Mouse (Mus musculus): ENCODE results near the gene Dnajb12. TPM values are rescaled to one million over a fixed set of nuclear protein-coding genes. Genes with fewer than 3 reads are reported as not detected.

Dnajb12 gene
- total RNA-seq, 2 experiments from 2014 or later: 49.7 to 52.8 TPM

- intact Hi-C loops (cut with DNase I): loop anchor here (1.0 to 5.0 kb wide), 2 partner anchors 58 to 174 kb away; partner anchors contain the start of gene Ddit4
These were observed 13.6 kb downstream of the Dnajb12 start for GRCm38 (mm10) chr10:59892977-59893376.

GRCm38 (mm10) chr10:59894251-59895160 is 15.2 kb downstream of the Dnajb12 start:
- DNase-seq (ENCODE audit: low spot score in 2 of 2): peak; percentile 83 to 84
- intact Hi-C loops (cut with DNase I): loop anchor here (2.0 to 5.0 kb wide), 2 partner anchors 108 to 173 kb away; partner anchors contain the start of genes Anapc16 and Ascc1

More at GRCm38 (mm10) chr10:59892977-59893376, 13.6 kb downstream of the Dnajb12 start:
- peak; percentile 67 to 69 for DNase-seq (ENCODE audit: low spot score in 2 of 2)

- DNase-seq (ENCODE audit: low spot score in 2 of 2): no peak
- intact Hi-C loops (cut with DNase I): loop anchor here (2.0 kb wide), 2 partner anchors 107 to 211 kb away; partner anchors contain the start of genes Anapc16, Ascc1 and Spock2
These were observed 16.3 kb downstream of the Dnajb12 start for GRCm38 (mm10) chr10:59895460-59896186.

- intact Hi-C loops (cut with DNase I): loop anchor here (2.0 kb wide), 1 partner anchor 211 kb away; the partner anchor contains the start of gene Spock2
- DNase-seq (ENCODE audit: low spot score in 2 of 2): no peak
These were observed 16.9 kb downstream of the Dnajb12 start for GRCm38 (mm10) chr10:59896211-59896610.

GRCm38 (mm10) chr10:59896911-59897331 is 17.6 kb downstream of the Dnajb12 start:
- intact Hi-C loops (cut with DNase I): loop anchor here (2.0 kb wide), 1 partner anchor 210 kb away; the partner anchor contains the start of gene Spock2
- no peak for DNase-seq (ENCODE audit: low spot score in 2 of 2)

GRCm38 (mm10) chr10:59897511-59897910 is 18.2 kb downstream of the Dnajb12 start:
- intact Hi-C loops (cut with DNase I): loop anchor here (2.0 kb wide), 1 partner anchor 209 kb away; the partner anchor contains the start of gene Spock2
- peak; percentile 88 to 97 for DNase-seq (ENCODE audit: low spot score in 2 of 2)

- DNase-seq (ENCODE audit: low spot score in 2 of 2): no peak
- intact Hi-C loops (cut with DNase I): no loop called here
These were observed 18.9 kb downstream of the Dnajb12 start for GRCm38 (mm10) chr10:59898180-59898778.

- DNase-seq (ENCODE audit: low spot score in 2 of 2): no peak
- intact Hi-C loops (cut with DNase I): no loop called here
These were observed 19.6 kb downstream of the Dnajb12 start for GRCm38 (mm10) chr10:59898935-59899334.

GRCm38 (mm10) chr10:59899341-59900173 is 20.2 kb downstream of the Dnajb12 start:
- peak; percentile 90 to 97 for DNase-seq (ENCODE audit: low spot score in 2 of 2)
- intact Hi-C loops (cut with DNase I): no loop called here

GRCm38 (mm10) chr10:59900174-59900435 is 20.7 kb downstream of the Dnajb12 start:
- intact Hi-C loops (cut with DNase I): no loop called here

GRCm38 (mm10) chr10:59900939-59901338 is 21.6 kb downstream of the Dnajb12 start:
- no peak for DNase-seq (ENCODE audit: low spot score in 2 of 2)
- intact Hi-C loops (cut with DNase I): no loop called here

More at GRCm38 (mm10) chr10:59900174-59900435, 20.7 kb downstream of the Dnajb12 start:
- no peak for DNase-seq (ENCODE audit: low spot score in 2 of 2)

GRCm38 (mm10) chr10:59901463-59901862 is 22.1 kb downstream of the Dnajb12 start:
- no peak for DNase-seq (ENCODE audit: low spot score in 2 of 2)
- intact Hi-C loops (cut with DNase I): no loop called here

- DNase-seq (ENCODE audit: low spot score in 2 of 2): peak in 1 of 2 experiments; percentile 52
- intact Hi-C loops (cut with DNase I): no loop called here
These were observed 22.7 kb downstream of the Dnajb12 start for GRCm38 (mm10) chr10:59901986-59902605.

- intact Hi-C loops (cut with DNase I): no loop called here
These were observed 23.2 kb downstream of the Dnajb12 start for GRCm38 (mm10) chr10:59902606-59902990.

GRCm38 (mm10) chr10:59903170-59903569 is 23.8 kb downstream of the Dnajb12 start:
- intact Hi-C loops (cut with DNase I): no loop called here
- DNase-seq (ENCODE audit: low spot score in 2 of 2): no peak

More at GRCm38 (mm10) chr10:59902606-59902990, 23.2 kb downstream of the Dnajb12 start:
- DNase-seq (ENCODE audit: low spot score in 2 of 2): no peak

- intact Hi-C loops (cut with DNase I): no loop called here
- no peak for DNase-seq (ENCODE audit: low spot score in 2 of 2)
These were observed 27.8 kb downstream of the Dnajb12 start for GRCm38 (mm10) chr10:59907080-59907609.

GRCm38 (mm10) chr10:59907695-59908299 is 28.4 kb downstream of the Dnajb12 start:
- DNase-seq (ENCODE audit: low spot score in 2 of 2): no peak
- intact Hi-C loops (cut with DNase I): no loop called here

All from left cerebral cortex, postnatal 25 days (tissue).